Mouse (Mus musculus) fibroblast of lung, adult 2 months (primary cell): ENCODE results near the gene Zfp646.
"Not testable (repeated sequence)": the region's sequence is repeated elsewhere in the genome, so short reads cannot be mapped to it uniquely, and the experiment has no call there.

ENCODE experiments used
- DNase-seq: peaks from one replicate; pipeline ENCODE4 v3.0.0-alpha.2; 2011; ENCODE audit warnings: low read depth

The Zfp646 gene

GRCm38 (mm10) chr7:127876041-127876466 lies at the start of gene Zfp646:
Gene Zfp646, plus strand, starts transcription at chr7:127876221.
- peak; percentile 49 for DNase-seq

GRCm38 (mm10) chr7:127835550-127835949 lies 40.5 kb upstream of the Zfp646 start:
- DNase-seq: no peak

- no peak for DNase-seq
Observed at GRCm38 (mm10) chr7:127837473-127837872, 38.5 kb upstream of the Zfp646 start.

GRCm38 (mm10) chr7:127837878-127838277 lies 38.1 kb upstream of the Zfp646 start:
- DNase-seq: not testable (repeated sequence)

GRCm38 (mm10) chr7:127840031-127840430 lies 36.0 kb upstream of the Zfp646 start:
- not testable (repeated sequence) for DNase-seq

GRCm38 (mm10) chr7:127840886-127841285 lies 35.1 kb upstream of the Zfp646 start:
- no peak for DNase-seq

- DNase-seq: peak; percentile 92
Observed at GRCm38 (mm10) chr7:127841340-127842000, 34.6 kb upstream of the Zfp646 start.

GRCm38 (mm10) chr7:127842001-127842718 lies 33.9 kb upstream of the Zfp646 start:
- peak; percentile 58 for DNase-seq

- DNase-seq: no peak
Observed at GRCm38 (mm10) chr7:127849973-127850875, 25.8 kb upstream of the Zfp646 start.

- DNase-seq: peak; percentile 46
Observed at GRCm38 (mm10) chr7:127850906-127851305, 25.1 kb upstream of the Zfp646 start.

GRCm38 (mm10) chr7:127858258-127858657 lies 17.8 kb upstream of the Zfp646 start:
- no peak for DNase-seq

- DNase-seq: no peak
Observed at GRCm38 (mm10) chr7:127866434-127866833, 9.6 kb upstream of the Zfp646 start.

- no peak for DNase-seq
Observed at GRCm38 (mm10) chr7:127867641-127868040, 8.4 kb upstream of the Zfp646 start.

- no peak for DNase-seq
Observed at GRCm38 (mm10) chr7:127869149-127869810, 6.7 kb upstream of the Zfp646 start.

GRCm38 (mm10) chr7:127870136-127870821 lies 5.7 kb upstream of the Zfp646 start:
- DNase-seq: no peak

- no peak for DNase-seq
Observed at GRCm38 (mm10) chr7:127874812-127875626, 1.0 kb upstream of the Zfp646 start.

GRCm38 (mm10) chr7:127875627-127876001 lies 407 bp upstream of the Zfp646 start:
- DNase-seq: peak; percentile 74

GRCm38 (mm10) chr7:127876467-127877348 lies 687 bp downstream of the Zfp646 start, which contains the start of gene Zfp668:
Gene Zfp668, minus strand, starts transcription at chr7:127876828.
- peak; percentile 76 for DNase-seq

- DNase-seq: no peak
Observed at GRCm38 (mm10) chr7:127879301-127879700, 3.3 kb downstream of the Zfp646 start.
